ENCODE assay signal across 24 mouse cellular contexts in genomic region chr13:48663988-48664339, GRCm38 (mm10). TPM values are rescaled to one million over a fixed set of nuclear protein-coding genes. Genes with fewer than 3 reads are reported as not detected.
DNase-seq lines count a peak whose midpoint lies in the region; ATAC-seq and TF ChIP-seq lines count a peak whose summit lies in the region.
"Had no signal": no experiment of that assay in that cellular context is flagged by ENCODE, and none has a peak within 500 bp of the region (broad histone marks: within the 10 kb centered on the region; RNA-seq: fewer than 3 reads in every experiment).

No protein-coding gene starts in this region.

- H3K27ac ChIP-seq in heart, embryonic 10.5 days = no peak overlapping the region
- H3K27ac ChIP-seq in neural tube, embryonic 15.5 days (replicated peaks) = no peak overlapping the region
- H3K27ac ChIP-seq in limb, embryonic 10.5 days = no peak overlapping the region
- peak overlapping the region; percentile 94 for H3K27ac ChIP-seq in stomach, postnatal 0 days (replicated peaks)
- H3K27ac ChIP-seq: neural tube, embryonic 12.5 days had no signal

- WGBS in heart, embryonic 10.5 days = 8% methylated on average over 7 of the region's 7 CpGs
- 10% methylated on average over 7 of the region's 7 CpGs for WGBS in neural tube, embryonic 15.5 days
- 5% methylated on average over 7 of the region's 7 CpGs for WGBS in limb, embryonic 10.5 days
- WGBS in stomach, postnatal 0 days = 13% methylated on average over 7 of the region's 7 CpGs

- TF ChIP-seq CTCF in stomach, postnatal 0 days (IDR thresholded peaks at IDR 0.05; ENCODE audit: low read depth) = no peak

- no peaks in the 10 kb centered on the region for H3K9me3 ChIP-seq in heart, embryonic 10.5 days
- H3K9me3 ChIP-seq in neural tube, embryonic 15.5 days (replicated peaks) = no peaks in the 10 kb centered on the region
- no peaks in the 10 kb centered on the region for H3K9me3 ChIP-seq in limb, embryonic 10.5 days (replicated peaks)
- H3K9me3 ChIP-seq in stomach, postnatal 0 days (ENCODE audit: control insufficient read depth, low read length) = no peaks in the 10 kb centered on the region
- H3K9me3 ChIP-seq: neural tube, embryonic 12.5 days had no signal

- no peak for TF ChIP-seq EP300 in stomach, postnatal 0 days (optimal IDR thresholded peaks at IDR 0.05)

- no peaks in the 10 kb centered on the region for H3K36me3 ChIP-seq in heart, embryonic 10.5 days
- no peaks in the 10 kb centered on the region for H3K36me3 ChIP-seq in neural tube, embryonic 15.5 days
- H3K36me3 ChIP-seq in limb, embryonic 10.5 days = no peaks in the 10 kb centered on the region
- H3K36me3 ChIP-seq in stomach, postnatal 0 days (ENCODE audit: control insufficient read depth, insufficient read depth, low read length) = no peaks in the 10 kb centered on the region; the same call in 1 of the 2 replicates
- H3K36me3 ChIP-seq: G1E; neural tube, embryonic 12.5 days had no signal

- ATAC-seq in neural tube, embryonic 15.5 days (ENCODE audit: low FRiP score) = no peak
- no peak for ATAC-seq in stomach, postnatal 0 days (ENCODE audit: low FRiP score, low TSS enrichment)

- no peak overlapping the region for H3K9ac ChIP-seq in neural tube, embryonic 15.5 days (replicated peaks)
- H3K9ac ChIP-seq in stomach, postnatal 0 days (ENCODE audit: low read length) = peak overlapping the region; percentile 90

- no peak overlapping the region for H3K4me2 ChIP-seq in neural tube, embryonic 15.5 days
- peak overlapping the region; percentile 67 for H3K4me2 ChIP-seq in stomach, postnatal 0 days (replicated peaks; ENCODE audit: low read depth)

- peak overlapping the region; percentile 62 for H3K4me3 ChIP-seq in heart, embryonic 10.5 days
- no peak overlapping the region for H3K4me3 ChIP-seq in neural tube, embryonic 15.5 days (replicated peaks)
- H3K4me3 ChIP-seq in limb, embryonic 10.5 days = peak overlapping the region; percentile 56; the same call in 1 of the 2 replicates
- H3K4me3 ChIP-seq in stomach, postnatal 0 days (ENCODE audit: low read depth, low read length) = peak overlapping the region; percentile 74
- H3K4me3 ChIP-seq: neural tube, embryonic 12.5 days had no signal

- H3K4me1 ChIP-seq in heart, embryonic 10.5 days = peaks cover 55% of the 10 kb centered on the region
- peaks cover 27% of the 10 kb centered on the region for H3K4me1 ChIP-seq in neural tube, embryonic 15.5 days
- H3K4me1 ChIP-seq in limb, embryonic 10.5 days = peaks cover 55% of the 10 kb centered on the region
- no peaks in the 10 kb centered on the region; the same call in 1 of the 2 replicates for H3K4me1 ChIP-seq in stomach, postnatal 0 days (replicated peaks; ENCODE audit: control insufficient read depth, insufficient read depth)

- peaks cover 100% of the 10 kb centered on the region for H3K27me3 ChIP-seq in heart, embryonic 10.5 days (ENCODE audit: insufficient read depth, poor library complexity, severe bottlenecking)
- peaks cover 90% of the 10 kb centered on the region for H3K27me3 ChIP-seq in neural tube, embryonic 15.5 days (replicated peaks)
- H3K27me3 ChIP-seq in limb, embryonic 10.5 days (ENCODE audit: low read depth, poor library complexity, severe bottlenecking) = peaks cover 100% of the 10 kb centered on the region
- no peaks in the 10 kb centered on the region; the same call in 1 of the 2 replicates for H3K27me3 ChIP-seq in stomach, postnatal 0 days (ENCODE audit: control insufficient read depth, insufficient read depth, low read length)

- no peak for DNase-seq in heart, embryonic 10.5 days (ENCODE audit: low spot score)
- DNase-seq in heart, postnatal 4 days = no peak
- DNase-seq in neural tube, embryonic 10.5 days (ENCODE audit: extremely low spot score, low spot score) = peak; percentile 64
- no peak for DNase-seq in limb, embryonic 10.5 days (ENCODE audit: low spot score)
- DNase-seq in stomach, postnatal 0 days (ENCODE audit: low spot score) = no peak
- DNase-seq in adipocyte (ENCODE audit: low spot score) = no peak
- no peak for DNase-seq in left cerebral cortex, adult 11 months (ENCODE audit: low spot score)
- DNase-seq: adrenal gland, postnatal 10 days; cerebellum, adult 8-10 months; gastrocnemius, postnatal 10 days; kidney, adult 9 months; layer of hippocampus, postnatal 36 days; liver; right cerebral cortex, postnatal 4 days had no signal

RNA-seq across cellular contexts. Expression of gene Barx1, which starts 1.2 kb away (rescaled TPM):
- 2.6 and 11.7 TPM in 2 replicates for polyA plus RNA-seq in heart, embryonic 10.5 days (2016; fragmentation: Nextera tagmentation; extraction: Ambion mirVana)
- total RNA-seq in heart, postnatal 4 days (2021) = not detected
- polyA plus RNA-seq in neural tube, embryonic 15.5 days (2015; fragmentation: Nextera tagmentation; extraction: Ambion mirVana) = 0.14 and 0.80 TPM in 2 replicates
- polyA plus RNA-seq in limb, embryonic 10.5 days (2016; fragmentation: Nextera tagmentation; extraction: Ambion mirVana) = 0.16 and 4.1 TPM in 2 replicates
- polyA plus RNA-seq in stomach, postnatal 0 days (2015; fragmentation: Nextera tagmentation; extraction: Ambion mirVana) = 164 and 201 TPM in 2 replicates
- total RNA-seq: G1E; gastrocnemius, postnatal 10 days; hematopoietic stem cell, adult 5-6 weeks; layer of hippocampus, postnatal 36 days; megakaryocyte, adult 5-6 weeks; midbrain, postnatal 0 days had no signal
- polyA plus RNA-seq: C2C12; cortical plate, adult 2 months; forebrain, embryonic 16.5 days; G1E; large intestine, adult 2 months; midbrain, postnatal 0 days; neural tube, embryonic 12.5 days had no signal

RNA-seq across cellular contexts. Expression of gene Ptpdc1, which starts 38.5 kb away (rescaled TPM):
- 5.1 and 7.0 TPM in 2 replicates for polyA plus RNA-seq in heart, embryonic 10.5 days (2016; fragmentation: Nextera tagmentation; extraction: Ambion mirVana)
- 1 to 10 TPM; 8.2 to 8.9 TPM for total RNA-seq in heart, postnatal 4 days (2021)
- 15.2 and 17.5 TPM in 2 replicates for polyA plus RNA-seq in neural tube, embryonic 15.5 days (2015; fragmentation: Nextera tagmentation; extraction: Ambion mirVana)
- 6.0 and 10.9 TPM in 2 replicates for polyA plus RNA-seq in limb, embryonic 10.5 days (2016; fragmentation: Nextera tagmentation; extraction: Ambion mirVana)
- polyA plus RNA-seq in stomach, postnatal 0 days (2015; fragmentation: Nextera tagmentation; extraction: Ambion mirVana) = 3.1 and 3.2 TPM in 2 replicates
- polyA plus RNA-seq: G1E had no signal

Comparison
In these comparisons a context has a peak if more than half of its experiments do, and no peak if none do; other contexts are left out.
1. RNA of gene Barx1, which starts 1.2 kb away (polyA plus RNA-seq): 164 to 201 TPM in stomach, postnatal 0 days; 2.6 to 11.7 TPM in heart, embryonic 10.5 days, 0.16 to 4.1 TPM in limb, embryonic 10.5 days and 0.14 to 0.80 TPM in neural tube, embryonic 15.5 days; every median in the first group is over 10 times any median in the second.